ENCODE assay signal across 8 mouse cellular contexts in the genomic region with DNA sequence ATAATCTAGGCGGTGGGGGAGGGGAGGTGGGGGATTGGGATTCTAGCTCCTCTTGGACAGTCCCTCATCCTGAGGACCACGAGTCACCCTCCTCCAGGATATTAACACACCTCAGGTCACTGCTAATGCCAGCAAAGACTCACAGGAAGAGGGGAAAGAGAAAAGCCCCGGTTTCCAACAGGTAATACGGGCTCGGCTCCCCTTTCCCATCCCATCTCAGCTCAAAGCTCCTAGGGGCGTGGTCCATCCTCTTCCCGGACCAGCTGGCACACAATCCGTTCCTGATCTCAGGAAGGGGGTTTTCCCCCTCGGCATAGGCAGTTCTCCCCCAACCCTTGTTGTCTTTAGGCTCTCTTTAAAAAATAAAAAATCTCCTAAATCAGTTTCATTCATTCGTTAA. TPM values are rescaled to one million over a fixed set of nuclear protein-coding genes. Genes with fewer than 3 reads are reported as not detected.
DNase-seq lines count a peak whose midpoint lies in the region; ATAC-seq lines count a peak whose summit lies in the region.

No protein-coding gene starts in this region.

- no peaks in the 10 kb centered on the region for H3K27me3 ChIP-seq in hindbrain, embryonic 16.5 days (replicated peaks; ENCODE audit: control insufficient read depth, insufficient read depth, low read length)

- peak overlapping the region; percentile 81 for H3K9ac ChIP-seq in hindbrain, embryonic 16.5 days (ENCODE audit: low read depth, low read length)

- peak; percentile 22; the same call in 1 of the 2 replicates for ATAC-seq in hindbrain, embryonic 16.5 days

- no peaks in the 10 kb centered on the region for H3K36me3 ChIP-seq in hindbrain, embryonic 16.5 days (ENCODE audit: control insufficient read depth, insufficient read depth, low read length)

- peak overlapping the region; percentile 57 for H3K4me2 ChIP-seq in hindbrain, embryonic 16.5 days (ENCODE audit: low read length)

- 0% methylated on average over 10 of the region's 10 CpGs for WGBS in hindbrain, embryonic 16.5 days

- DNase-seq in layer of hippocampus, postnatal 10 days (ENCODE audit: low spot score in 2 of 2) = peak; percentile 14 to 39
- DNase-seq in layer of hippocampus, adult 9-11 months = no peak
- DNase-seq in cerebellum, postnatal 14 days = peak; percentile 59 to 72
- DNase-seq in neural tube, embryonic 10.5 days (ENCODE audit: extremely low spot score, low spot score) = peak; percentile 30
- no peak for DNase-seq in adrenal gland, postnatal 14 days
- DNase-seq in thymus, postnatal 0 days (ENCODE audit: low spot score) = no peak
- no peak for DNase-seq in kidney, adult 9 months

- peak overlapping the region; percentile 69 for H3K4me3 ChIP-seq in hindbrain, embryonic 16.5 days (ENCODE audit: low read length)

- H3K9me3 ChIP-seq in hindbrain, embryonic 16.5 days (ENCODE audit: control insufficient read depth, low read length) = no peaks in the 10 kb centered on the region

- peaks cover 18% of the 10 kb centered on the region for H3K4me1 ChIP-seq in hindbrain, embryonic 16.5 days (ENCODE audit: control insufficient read depth, insufficient read depth, low read depth, low read length)

- H3K27ac ChIP-seq in hindbrain, embryonic 16.5 days (ENCODE audit: low read depth, low read length) = peak overlapping the region; percentile 92

RNA-seq across cellular contexts. Expression of a gene that starts 0.9 kb away (rescaled TPM):
- 100 to 1,000 TPM; 909 to 966 TPM for total RNA-seq in layer of hippocampus, postnatal 10 days (2021)
- polyA plus RNA-seq in hindbrain, embryonic 16.5 days (2015; fragmentation: Nextera tagmentation; extraction: Ambion mirVana) = 1,585 and 1,771 TPM in 2 replicates
- total RNA-seq in adrenal gland, postnatal 14 days (2021) = 5.0 and 20.6 TPM in 2 replicates
- polyA plus RNA-seq in thymus, postnatal 0 days (2015; fragmentation: Nextera tagmentation; extraction: Ambion mirVana) = 1.5 and 1.7 TPM in 2 replicates

Comparison
In these comparisons a context has a peak if more than half of its experiments do, and no peak if none do; other contexts are left out.
1. DNase-seq: peak in layer of hippocampus, postnatal 10 days (2 of 2), cerebellum, postnatal 14 days (2 of 2) and neural tube, embryonic 10.5 days (single experiment); none in layer of hippocampus, adult 9-11 months (single experiment), adrenal gland, postnatal 14 days (single experiment), thymus, postnatal 0 days (single experiment) and kidney, adult 9 months (single experiment).
2. RNA of a gene that starts 0.9 kb away (total RNA-seq): 909 to 966 TPM in layer of hippocampus, postnatal 10 days; 5.0 to 20.6 TPM in adrenal gland, postnatal 14 days; every median in the first group is over 10 times any median in the second.